Mouse (Mus musculus): ENCODE measurements at regions not wholly inside any gene's neighbourhood (a gene's known extent, or its start where the extent isn't known, plus 50 kb on each side); places are given as distances from the start of the nearest gene placed in this dataset.

- DNase-seq, result no peak
- WGBS (ENCODE audit: insufficient replicate concordance), result 77% methylated on average over 7 of the region's 7 CpGs
- Histone ChIP-seq H3K9ac (replicated peaks) (no peak overlapping the region), H3K4me2 (ENCODE audit: low read depth, low read length) (no peak overlapping the region), H3K4me1 (ENCODE audit: insufficient read depth) (no peaks in the 10 kb centered on the region), H3K4me3 (ENCODE audit: low read depth, low read length) (no peak overlapping the region), H3K36me3 (replicated peaks; ENCODE audit: insufficient read depth, low read length) (no peaks in the 10 kb centered on the region), H3K27ac (ENCODE audit: low read depth) (no peak overlapping the region), H3K27me3 (ENCODE audit: insufficient read depth, low read length) (no peaks in the 10 kb centered on the region), H3K9me3 (ENCODE audit: low read length) (no peaks in the 10 kb centered on the region)
- TF ChIP-seq EP300 (IDR thresholded peaks at IDR 0.05; ENCODE audit: low read depth) (no peak), CTCF (IDR thresholded peaks at IDR 0.05; ENCODE audit: low read depth) (no peak)
- ATAC-seq, result no peak
Measured at GRCm38 (mm10) chr16:62650856-62651255, 135.8 kb downstream of the Nsun3 start.

- H3K9ac ChIP-seq (replicated peaks), result no peak overlapping the region
- DNase-seq (no peak), ATAC-seq (no peak)
- TF ChIP-seq EP300 (IDR thresholded peaks at IDR 0.05; ENCODE audit: low read depth), result no peak
- no peaks in the 10 kb centered on the region for H3K9me3 ChIP-seq (ENCODE audit: low read length)
- H3K27me3 ChIP-seq (ENCODE audit: insufficient read depth, low read length), result no peaks in the 10 kb centered on the region
- no peak overlapping the region for H3K4me2 ChIP-seq (ENCODE audit: low read depth, low read length)
- H3K27ac ChIP-seq (ENCODE audit: low read depth), result no peak overlapping the region
- WGBS (ENCODE audit: insufficient replicate concordance), result 69% methylated on average over 8 of the region's 8 CpGs
- no peaks in the 10 kb centered on the region for H3K4me1 ChIP-seq (ENCODE audit: insufficient read depth)
- no peaks in the 10 kb centered on the region for H3K36me3 ChIP-seq (replicated peaks; ENCODE audit: insufficient read depth, low read length)
- H3K4me3 ChIP-seq (ENCODE audit: low read depth, low read length), result no peak overlapping the region
Measured at GRCm38 (mm10) chr16:62648326-62648725, 138.3 kb downstream of the Nsun3 start.

GRCm38 (mm10) chr16:62646113-62646512 lies 140.5 kb downstream of the Nsun3 start:
- ATAC-seq, result no peak

GRCm38 (mm10) chr16:62642859-62643403 lies 143.7 kb downstream of the Nsun3 start:
- H3K4me3 ChIP-seq (ENCODE audit: low read depth, low read length), result no peak overlapping the region
- no peaks in the 10 kb centered on the region for H3K9me3 ChIP-seq (ENCODE audit: low read length)
- no peak overlapping the region for H3K27ac ChIP-seq (ENCODE audit: low read depth)
- H3K36me3 ChIP-seq (replicated peaks; ENCODE audit: insufficient read depth, low read length), result no peaks in the 10 kb centered on the region
- DNase-seq, result no peak
- ATAC-seq, result no peak
- no peak overlapping the region for H3K4me2 ChIP-seq (ENCODE audit: low read depth, low read length)
- TF ChIP-seq CTCF (IDR thresholded peaks at IDR 0.05; ENCODE audit: low read depth) (no peak), EP300 (IDR thresholded peaks at IDR 0.05; ENCODE audit: low read depth) (no peak)
- no peaks in the 10 kb centered on the region for H3K4me1 ChIP-seq (ENCODE audit: insufficient read depth)
- no peaks in the 10 kb centered on the region for H3K27me3 ChIP-seq (ENCODE audit: insufficient read depth, low read length)
- no peak overlapping the region for H3K9ac ChIP-seq (replicated peaks)
- WGBS (ENCODE audit: insufficient replicate concordance), result 80% methylated on average over 10 of the region's 10 CpGs

More at GRCm38 (mm10) chr16:62646113-62646512, 140.5 kb downstream of the Nsun3 start:
- no peaks in the 10 kb centered on the region for H3K27me3 ChIP-seq (ENCODE audit: insufficient read depth, low read length)
- H3K36me3 ChIP-seq (replicated peaks; ENCODE audit: insufficient read depth, low read length), result no peaks in the 10 kb centered on the region
- H3K27ac ChIP-seq (ENCODE audit: low read depth), result no peak overlapping the region
- no peak overlapping the region for H3K9ac ChIP-seq (replicated peaks)
- no peaks in the 10 kb centered on the region for H3K9me3 ChIP-seq (ENCODE audit: low read length)
- 59% methylated on average over 1 of the region's 1 CpGs for WGBS (ENCODE audit: insufficient replicate concordance)
- H3K4me2 ChIP-seq (ENCODE audit: low read depth, low read length), result no peak overlapping the region
- H3K4me3 ChIP-seq (ENCODE audit: low read depth, low read length), result no peak overlapping the region
- TF ChIP-seq EP300 (IDR thresholded peaks at IDR 0.05; ENCODE audit: low read depth), result no peak
- TF ChIP-seq CTCF (IDR thresholded peaks at IDR 0.05; ENCODE audit: low read depth), result peak; percentile 39
- no peaks in the 10 kb centered on the region for H3K4me1 ChIP-seq (ENCODE audit: insufficient read depth)
- no peak for DNase-seq

GRCm38 (mm10) chr16:62623938-62624337 lies 162.7 kb downstream of the Nsun3 start:
- Histone ChIP-seq H3K4me2 (ENCODE audit: low read depth, low read length) (no peak overlapping the region), H3K27ac (ENCODE audit: low read depth) (no peak overlapping the region), H3K4me1 (ENCODE audit: insufficient read depth) (no peaks in the 10 kb centered on the region), H3K27me3 (ENCODE audit: insufficient read depth, low read length) (no peaks in the 10 kb centered on the region), H3K4me3 (ENCODE audit: low read depth, low read length) (no peak overlapping the region), H3K9ac (replicated peaks) (no peak overlapping the region), H3K9me3 (ENCODE audit: low read length) (no peaks in the 10 kb centered on the region), H3K36me3 (replicated peaks; ENCODE audit: insufficient read depth, low read length) (no peaks in the 10 kb centered on the region)
- no peak for TF ChIP-seq EP300 (IDR thresholded peaks at IDR 0.05; ENCODE audit: low read depth)
- no peak for TF ChIP-seq CTCF (IDR thresholded peaks at IDR 0.05; ENCODE audit: low read depth)
- no peak for ATAC-seq
- WGBS (ENCODE audit: insufficient replicate concordance), result 64% methylated on average over 6 of the region's 6 CpGs
- no peak for DNase-seq

GRCm38 (mm10) chr16:62610873-62611272 lies 175.7 kb downstream of the Nsun3 start:
- Histone ChIP-seq H3K4me3 (ENCODE audit: low read depth, low read length) (no peak overlapping the region), H3K9me3 (ENCODE audit: low read length) (no peaks in the 10 kb centered on the region), H3K36me3 (replicated peaks; ENCODE audit: insufficient read depth, low read length) (no peaks in the 10 kb centered on the region), H3K4me1 (ENCODE audit: insufficient read depth) (no peaks in the 10 kb centered on the region), H3K4me2 (ENCODE audit: low read depth, low read length) (no peak overlapping the region), H3K27me3 (ENCODE audit: insufficient read depth, low read length) (no peaks in the 10 kb centered on the region), H3K9ac (replicated peaks) (no peak overlapping the region), H3K27ac (ENCODE audit: low read depth) (no peak overlapping the region)
- TF ChIP-seq CTCF (IDR thresholded peaks at IDR 0.05; ENCODE audit: low read depth) (no peak), EP300 (IDR thresholded peaks at IDR 0.05; ENCODE audit: low read depth) (no peak)
- ATAC-seq, result no peak
- 77% methylated on average over 5 of the region's 5 CpGs for WGBS (ENCODE audit: insufficient replicate concordance)
- no peak for DNase-seq

GRCm38 (mm10) chr16:62608617-62609016 lies 178.0 kb downstream of the Nsun3 start:
- H3K27ac ChIP-seq (ENCODE audit: low read depth), result no peak overlapping the region
- WGBS (ENCODE audit: insufficient replicate concordance), result 76% methylated on average over 3 of the region's 3 CpGs
- no peaks in the 10 kb centered on the region for H3K36me3 ChIP-seq (replicated peaks; ENCODE audit: insufficient read depth, low read length)

More at GRCm38 (mm10) chr16:62608617-62609016, 178.0 kb downstream of the Nsun3 start:
- DNase-seq, result no peak
- TF ChIP-seq CTCF (IDR thresholded peaks at IDR 0.05; ENCODE audit: low read depth) (no peak), EP300 (IDR thresholded peaks at IDR 0.05; ENCODE audit: low read depth) (no peak)
- Histone ChIP-seq H3K4me3 (ENCODE audit: low read depth, low read length) (no peak overlapping the region), H3K4me2 (ENCODE audit: low read depth, low read length) (no peak overlapping the region), H3K9ac (replicated peaks) (no peak overlapping the region), H3K27me3 (ENCODE audit: insufficient read depth, low read length) (no peaks in the 10 kb centered on the region), H3K4me1 (ENCODE audit: insufficient read depth) (no peaks in the 10 kb centered on the region), H3K9me3 (ENCODE audit: low read length) (no peaks in the 10 kb centered on the region)
- ATAC-seq, result no peak

All from liver, postnatal 0 days (tissue).